Mouse (Mus musculus): ENCODE data around the gene Ostm1. TPM values are rescaled to one million over a fixed set of nuclear protein-coding genes. Genes with fewer than 3 reads are reported as not detected.

Ostm1 gene
- total RNA-seq, 2 experiments from 2014 or later = 53.0 to 54.7 TPM

DNA sequence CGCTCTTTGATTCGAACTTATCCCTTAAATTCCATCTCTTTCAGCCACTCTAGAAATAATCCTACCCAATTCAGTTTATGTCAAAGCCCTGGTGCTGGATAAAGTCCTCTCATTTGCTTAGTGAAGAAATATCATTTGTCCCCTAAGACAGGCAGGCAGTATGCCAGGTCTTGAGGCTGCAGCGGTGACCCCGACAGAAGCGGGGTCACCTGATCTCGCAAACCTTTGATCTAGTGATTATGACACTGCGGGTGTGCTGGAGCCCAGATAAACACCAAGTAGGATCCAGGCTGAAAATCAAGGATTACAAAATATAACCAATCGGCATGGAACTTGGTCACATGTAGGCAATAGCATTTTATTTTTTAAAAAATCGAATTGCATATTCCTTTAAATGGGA is 131.1 kb downstream of the Ostm1 start:
- Histone ChIP-seq H3K27ac (no peak overlapping the region), H3K4me3 (no peak overlapping the region)
- no peak for DNase-seq (ENCODE audit: low spot score in 2 of 2)
- TF ChIP-seq CTCF (conservative IDR thresholded peaks at IDR 0.05) = no peak

DNA sequence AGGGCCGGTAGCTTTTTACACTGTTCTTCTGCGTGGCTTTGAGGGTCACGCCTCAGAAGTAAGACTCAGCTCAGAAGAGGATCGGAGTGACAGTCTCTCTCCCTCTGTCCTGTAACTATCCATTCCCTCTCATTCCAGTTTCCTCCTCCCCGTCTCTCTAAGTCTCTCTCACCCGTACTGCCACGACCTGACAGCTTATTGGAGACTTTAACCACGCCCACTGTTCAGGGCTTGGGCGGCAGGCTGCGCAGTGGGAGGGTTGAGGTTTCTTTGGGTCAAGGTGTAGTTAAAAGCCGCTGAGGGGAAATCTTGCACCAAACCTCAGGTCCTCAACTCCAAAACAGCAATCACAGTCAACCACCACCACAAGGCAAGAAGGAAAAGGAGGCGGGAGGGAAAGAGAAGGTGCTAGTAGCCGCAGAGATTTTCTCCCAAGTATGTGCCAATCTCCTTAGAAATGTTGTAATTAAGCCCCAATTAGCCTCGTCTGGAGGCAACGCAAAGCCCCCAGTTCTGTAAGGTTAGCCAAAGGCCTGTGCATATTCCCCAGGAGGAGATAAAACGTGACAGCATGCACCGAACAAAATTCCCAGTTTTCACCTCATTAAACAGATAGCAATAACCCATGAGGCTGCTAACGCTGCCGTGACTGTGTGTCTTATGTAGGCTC is 131.9 kb downstream of the Ostm1 start:
- DNase-seq (ENCODE audit: low spot score in 2 of 2) = no peak
- no peak for TF ChIP-seq CTCF (conservative IDR thresholded peaks at IDR 0.05)
- H3K4me3 ChIP-seq = no peak overlapping the region
- no peak overlapping the region for H3K27ac ChIP-seq

DNA sequence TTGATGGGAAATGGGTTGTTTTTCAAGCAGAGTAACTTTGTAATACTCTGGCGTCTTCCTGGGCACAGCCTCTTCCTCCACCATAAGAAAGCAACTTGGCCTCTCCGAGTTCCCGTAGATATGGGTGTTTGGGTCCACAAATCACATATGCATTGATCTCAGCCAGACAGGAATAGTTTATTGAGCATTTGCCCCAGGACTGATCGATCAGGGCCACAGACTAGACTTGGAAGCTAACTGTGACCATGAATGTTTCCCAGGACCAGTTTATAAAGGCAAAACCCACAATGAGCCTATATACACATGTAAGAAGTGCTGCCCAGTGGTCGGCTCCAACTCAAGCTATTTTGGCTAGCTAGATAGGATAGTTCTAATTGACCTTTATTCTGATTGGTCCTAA is 138.5 kb downstream of the Ostm1 start:
- DNase-seq (ENCODE audit: low spot score in 2 of 2) = no peak
- H3K27ac ChIP-seq = no peak overlapping the region
- H3K4me3 ChIP-seq = no peak overlapping the region
- no peak for TF ChIP-seq CTCF (conservative IDR thresholded peaks at IDR 0.05)

DNA sequence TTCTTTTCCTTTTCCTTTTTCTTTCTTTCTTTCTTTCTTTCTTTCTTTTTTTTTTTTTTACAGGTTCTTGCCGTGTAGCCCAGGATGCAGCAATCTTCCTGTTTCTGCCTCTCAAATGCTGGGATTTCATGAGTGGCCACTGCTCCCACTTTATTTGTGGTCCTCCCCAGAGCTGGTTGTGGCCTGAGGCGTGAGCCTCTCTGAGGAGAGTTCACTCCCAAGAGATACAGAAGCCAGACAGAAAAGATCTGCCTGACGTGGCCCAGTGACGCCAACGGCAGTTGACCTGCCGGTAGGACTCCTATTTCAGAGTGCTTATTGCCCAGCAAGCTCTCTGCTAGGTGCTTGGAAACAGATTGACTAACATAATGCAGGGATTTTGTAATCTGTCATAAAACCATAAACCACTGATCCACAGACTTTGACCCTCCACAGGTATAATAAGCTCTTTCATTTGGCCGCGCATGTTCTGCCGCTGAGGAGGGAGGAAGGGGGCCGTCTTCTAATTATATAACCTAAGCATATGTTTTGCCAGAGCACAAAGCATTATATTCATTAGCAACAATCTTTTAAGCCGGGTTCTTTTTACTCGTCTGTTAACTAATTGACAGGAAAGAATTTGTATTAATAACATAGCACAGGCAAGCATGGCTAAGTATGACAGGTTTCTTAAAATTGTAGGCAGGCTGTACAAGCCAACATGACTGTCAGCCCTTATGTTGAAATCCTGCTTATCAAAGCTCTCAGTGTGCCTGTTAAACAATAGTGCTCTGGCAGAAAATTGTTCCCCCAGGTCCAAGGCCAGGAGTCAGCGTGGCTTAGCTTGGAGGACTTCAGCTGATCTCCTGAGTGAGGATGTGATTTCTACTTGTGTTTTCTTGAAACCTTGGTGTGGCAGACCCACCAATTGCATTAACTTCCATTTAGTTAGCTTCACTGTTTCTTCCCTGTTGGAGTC is 139.9 kb downstream of the Ostm1 start:
- Histone ChIP-seq H3K4me3 (no peak overlapping the region), H3K27ac (no peak overlapping the region; the same call in 1 of the 2 replicates)
- TF ChIP-seq CTCF (conservative IDR thresholded peaks at IDR 0.05) = no peak
- no peak for DNase-seq (ENCODE audit: low spot score in 2 of 2)

DNA sequence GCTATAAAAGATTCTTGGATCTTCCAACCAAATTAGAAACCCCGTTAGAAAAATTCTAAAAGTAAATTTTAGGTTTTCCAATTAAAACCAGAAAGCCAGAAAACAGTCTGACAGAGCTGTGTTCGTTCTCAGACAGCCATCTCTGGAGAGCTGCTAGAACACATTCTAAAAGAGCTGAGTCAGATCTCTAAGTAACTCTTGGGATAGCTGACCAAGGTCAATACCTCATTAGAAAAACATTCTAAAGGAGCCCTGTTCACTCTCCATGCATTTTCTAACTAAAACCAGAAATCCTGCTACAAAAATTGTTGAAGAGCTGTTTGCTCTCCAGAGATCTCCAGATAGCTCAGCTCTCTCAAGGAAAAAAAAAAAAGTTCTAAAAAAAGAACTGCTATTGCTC is 146.0 kb downstream of the Ostm1 start:
- DNase-seq (ENCODE audit: low spot score in 2 of 2) = no peak
- no peak for TF ChIP-seq CTCF (conservative IDR thresholded peaks at IDR 0.05)

DNA sequence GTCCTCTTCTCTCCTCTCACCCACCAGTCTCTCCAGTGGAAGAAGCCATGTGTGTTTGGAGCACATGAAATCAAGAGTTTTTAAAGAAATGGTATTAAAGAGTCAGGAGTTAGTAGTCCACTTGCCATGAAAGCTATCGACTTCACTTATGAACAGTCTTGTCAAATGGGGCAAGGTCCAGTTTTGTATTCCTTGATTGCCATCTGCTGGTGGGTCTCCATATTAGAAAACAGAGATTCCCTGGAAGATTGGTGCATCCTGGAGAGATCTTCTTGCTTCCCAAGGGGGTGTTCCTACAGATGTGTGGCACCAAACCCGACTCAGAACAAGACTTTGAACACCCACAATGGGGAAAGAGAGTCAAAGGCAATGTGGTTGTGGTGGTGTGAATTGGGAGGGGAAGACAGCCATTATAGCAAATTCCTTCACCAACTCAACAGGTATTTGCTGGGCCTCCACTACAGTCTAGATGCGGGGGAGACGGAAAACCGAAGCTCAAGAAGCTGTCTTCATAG is 151.0 kb downstream of the Ostm1 start:
- peak; percentile 41 to 57 for DNase-seq (ENCODE audit: low spot score in 2 of 2)
- H3K27ac ChIP-seq = no peak overlapping the region
- H3K4me3 ChIP-seq = no peak overlapping the region
- TF ChIP-seq CTCF (conservative IDR thresholded peaks at IDR 0.05) = peak; percentile 82

More for the DNA sequence above, 146.0 kb downstream of the Ostm1 start:
- Histone ChIP-seq H3K27ac (no peak overlapping the region), H3K4me3 (no peak overlapping the region)

DNA sequence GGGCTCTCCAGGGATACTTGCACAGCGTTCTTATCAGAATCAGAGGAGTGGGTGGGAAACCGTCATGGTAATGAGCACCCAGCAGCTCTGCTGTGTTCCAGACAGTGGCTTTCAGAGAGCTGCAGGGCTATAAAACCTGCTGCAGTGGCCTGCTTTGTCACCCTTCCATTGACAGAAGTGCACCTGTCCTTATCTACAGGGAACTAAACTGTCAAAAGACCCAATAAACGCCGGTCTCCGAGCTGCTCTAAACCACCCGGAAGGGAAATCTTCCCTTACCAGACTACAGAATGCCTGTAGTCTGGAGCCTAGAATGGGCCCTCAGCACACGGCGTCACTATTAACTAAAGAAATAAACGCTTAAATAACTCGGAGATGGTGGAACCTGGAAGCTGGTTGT is 168.2 kb downstream of the Ostm1 start:
- no peak for DNase-seq (ENCODE audit: low spot score in 2 of 2)
- no peak overlapping the region for H3K27ac ChIP-seq
- no peak for TF ChIP-seq CTCF (conservative IDR thresholded peaks at IDR 0.05)

More for the DNA sequence above, 168.2 kb downstream of the Ostm1 start:
- H3K4me3 ChIP-seq = no peak overlapping the region

Other genes with a start within 250 kb of the Ostm1 start
- gene Afg1l, start 105.3 kb upstream of the Ostm1 start, total RNA-seq (2021) = 10 to 100 TPM; 12.6 to 15.3 TPM
- gene Snx3, start 81.8 kb upstream of the Ostm1 start, total RNA-seq (2021) = 100 to 1,000 TPM; 188 to 197 TPM
- 10 to 100 TPM; 13.7 to 15.2 TPM for gene Nr2e1, start 190 bp upstream of the Ostm1 start, total RNA-seq (2021)
- gene Sec63, start 177.7 kb downstream of the Ostm1 start, total RNA-seq (2021) = 10 to 100 TPM; 51.1 to 55.6 TPM

All from layer of hippocampus, adult 2 months (tissue).